Mouse (Mus musculus): Measurements from ENCODE around the gene Rpl7l1. TPM values are rescaled to one million over a fixed set of nuclear protein-coding genes. Genes with fewer than 3 reads are reported as not detected.
"Not testable (repeated sequence)": the region's sequence is repeated elsewhere in the genome, so short reads cannot be mapped to it uniquely, and the experiment has no call there.

Gene Rpl7l1
- polyA plus RNA-seq (2012; rRNA removed): 21.7 and 27.0 TPM in 2 replicates

- DNase-seq (ENCODE audit: low read depth): no peak
These were observed at the start of gene Rpl7l1 for GRCm38 (mm10) chr17:46782341-46783221. Rpl7l1 (minus strand) TSS chr17:46782672.

- no peak for DNase-seq (ENCODE audit: low read depth)
These were observed 47.5 kb upstream of the Rpl7l1 start for GRCm38 (mm10) chr17:46829856-46830535.

DNA sequence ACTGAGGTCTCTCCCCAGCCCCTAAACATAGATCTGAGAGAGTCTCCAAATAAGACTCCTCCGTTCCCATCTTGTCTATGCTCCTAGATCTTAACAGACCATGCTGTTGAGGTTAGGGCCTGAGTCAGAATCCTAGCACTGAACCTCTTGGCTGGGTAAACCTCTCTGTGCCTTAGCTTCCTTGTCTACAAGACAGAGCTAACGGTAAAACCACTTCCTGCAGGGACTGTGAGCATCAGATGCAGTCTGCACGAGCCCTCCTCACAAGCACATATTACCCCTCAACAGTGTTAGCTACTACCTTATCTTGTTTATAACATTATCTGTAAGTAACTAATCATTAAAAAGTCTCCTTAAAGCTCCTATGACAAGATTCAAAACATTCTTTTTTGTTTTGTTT lies 46.5 kb upstream of the Rpl7l1 start:
- no peak for DNase-seq (ENCODE audit: low read depth)

DNA sequence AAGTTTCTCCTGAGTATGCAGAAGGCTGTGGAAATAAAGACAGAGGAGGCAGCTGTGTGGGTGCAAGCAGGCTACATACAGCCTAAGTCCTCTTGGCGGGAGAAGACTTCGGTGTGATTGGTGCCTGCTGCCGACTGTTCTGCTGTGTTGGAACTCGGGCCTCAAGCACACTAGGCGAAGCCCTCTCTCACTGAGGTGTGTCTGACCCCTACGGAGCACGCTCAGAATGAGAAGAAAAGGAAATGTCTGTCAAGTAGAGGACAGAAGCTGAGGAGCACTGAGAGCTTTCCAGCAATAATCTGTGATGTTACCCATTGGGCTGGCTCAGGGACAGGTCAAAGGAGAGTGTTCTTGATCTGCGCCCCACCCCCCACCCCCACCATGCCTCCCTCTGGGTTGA lies 40.6 kb upstream of the Rpl7l1 start:
- DNase-seq (ENCODE audit: low read depth): no peak

GRCm38 (mm10) chr17:46820628-46821027 lies 38.2 kb upstream of the Rpl7l1 start:
- no peak for DNase-seq (ENCODE audit: low read depth)

DNA sequence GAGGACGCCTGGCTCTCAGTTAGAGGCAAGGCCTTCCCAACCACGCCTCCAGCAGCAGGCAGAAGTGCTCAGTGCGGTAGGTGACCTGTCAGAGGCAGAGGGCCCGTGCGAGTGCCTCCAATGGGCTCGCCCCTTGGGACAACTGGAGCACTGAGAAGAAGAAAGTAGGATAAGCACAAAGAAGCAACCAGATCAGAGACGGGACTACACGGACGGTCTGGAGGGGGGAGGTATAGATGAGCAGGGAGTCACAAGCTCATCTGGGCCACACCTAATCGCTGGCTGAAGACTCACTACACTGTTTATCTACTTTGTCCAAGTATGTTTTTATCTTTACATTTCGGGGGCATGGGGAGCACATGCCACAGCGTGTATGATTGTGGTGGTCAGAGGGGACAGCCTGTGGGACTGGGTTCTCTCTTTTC lies 35.3 kb upstream of the Rpl7l1 start:
- no peak for DNase-seq (ENCODE audit: low read depth)

DNA sequence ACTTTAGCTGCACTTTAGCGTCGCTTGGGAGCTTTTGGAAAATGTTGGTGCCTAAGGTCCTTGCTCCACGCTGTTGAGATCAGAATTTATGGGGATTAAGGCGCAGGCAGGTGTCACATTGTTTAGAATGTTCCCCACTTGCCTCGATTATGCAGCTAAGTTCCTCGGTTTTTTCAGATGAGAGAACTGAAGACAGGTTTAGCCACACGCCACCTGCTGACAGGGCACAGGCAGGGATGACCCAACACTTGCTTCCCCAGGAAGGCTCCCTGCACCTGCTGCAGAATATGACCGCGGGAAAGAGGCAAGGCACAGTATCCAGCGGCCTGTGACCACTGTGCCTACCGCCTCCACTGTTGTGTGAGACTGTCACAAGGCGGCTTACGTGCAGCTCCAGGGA lies 33.8 kb upstream of the Rpl7l1 start:
- no peak for DNase-seq (ENCODE audit: low read depth)

GRCm38 (mm10) chr17:46814497-46814896 lies 32.0 kb upstream of the Rpl7l1 start:
- DNase-seq (ENCODE audit: low read depth): no peak

DNA sequence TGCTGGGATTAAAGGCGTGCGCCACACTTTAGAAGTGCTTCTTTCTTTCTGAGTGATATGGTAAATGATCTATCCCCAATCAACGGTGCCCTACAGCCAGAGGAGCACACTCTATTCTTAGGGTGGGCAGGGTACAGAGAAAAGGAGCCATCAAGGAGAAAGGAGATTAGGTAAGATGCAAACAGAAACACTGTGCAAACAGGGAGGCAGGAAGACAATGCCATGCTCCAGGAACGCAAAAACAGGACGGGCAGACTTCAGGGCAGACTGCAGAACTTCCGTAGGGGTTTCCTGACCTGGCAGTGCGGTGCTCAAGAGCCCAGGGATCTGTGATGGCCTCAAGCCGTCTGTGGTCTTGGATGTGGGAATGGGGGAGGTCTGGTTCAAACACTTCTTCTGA lies 31.2 kb upstream of the Rpl7l1 start:
- DNase-seq (ENCODE audit: low read depth): no peak

- no peak for DNase-seq (ENCODE audit: low read depth)
These were observed 30.0 kb upstream of the Rpl7l1 start for GRCm38 (mm10) chr17:46812442-46812841.

GRCm38 (mm10) chr17:46810672-46811071 lies 28.2 kb upstream of the Rpl7l1 start:
- no peak for DNase-seq (ENCODE audit: low read depth)

DNA sequence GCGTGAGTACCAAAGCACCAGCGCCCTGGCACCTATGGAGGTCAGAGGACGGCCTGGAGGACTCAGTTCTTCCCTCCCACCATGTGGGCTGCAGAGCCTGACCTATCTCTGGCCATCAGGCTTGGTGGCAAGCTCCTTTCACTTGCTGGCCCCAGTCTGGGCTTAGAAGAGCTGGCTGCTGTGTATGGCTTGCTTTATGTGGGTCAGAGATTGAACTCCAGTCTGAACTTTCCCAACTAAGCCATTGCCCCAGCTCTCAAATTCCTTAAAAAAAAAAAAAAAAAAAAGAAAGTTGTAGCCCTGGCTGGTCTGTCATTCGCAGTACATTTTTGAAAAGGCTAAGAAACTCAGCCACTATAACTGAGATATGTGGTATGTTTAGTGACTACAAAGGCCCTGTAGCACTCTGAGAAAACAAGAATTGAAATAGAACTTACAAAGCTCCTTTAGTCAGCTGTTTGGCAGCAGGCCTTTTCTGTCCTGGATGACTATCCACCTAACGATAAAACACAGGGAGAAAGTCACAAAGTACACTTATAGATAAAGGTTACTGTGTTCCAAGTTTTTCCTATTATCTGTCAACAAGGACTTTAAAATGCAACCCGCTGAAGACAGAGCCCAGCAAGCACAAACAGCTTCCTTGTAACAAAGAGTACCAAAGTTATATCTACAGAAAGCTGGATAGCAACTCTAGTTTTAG lies 26.8 kb upstream of the Rpl7l1 start:
- no peak for DNase-seq (ENCODE audit: low read depth)

DNA sequence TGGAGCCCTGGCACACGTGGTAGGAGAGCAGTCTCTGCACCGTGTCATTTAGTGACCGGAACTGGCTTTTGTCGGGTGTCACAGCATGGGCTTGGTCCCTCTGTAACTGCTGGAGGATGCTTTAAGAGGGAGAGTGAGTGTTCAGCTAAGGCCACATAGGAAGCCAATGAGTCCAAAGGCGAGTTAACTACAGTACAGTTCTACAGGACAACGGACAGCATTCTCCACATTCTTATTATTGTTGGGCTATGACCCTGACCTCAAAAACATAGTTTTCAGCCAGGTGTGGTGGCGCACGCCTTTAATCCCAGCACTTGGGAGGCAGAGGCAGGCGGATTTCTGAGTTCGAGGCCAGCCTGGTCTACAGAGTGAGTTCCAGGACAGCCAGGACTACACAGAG lies 25.9 kb upstream of the Rpl7l1 start:
- DNase-seq (ENCODE audit: low read depth): no peak

DNA sequence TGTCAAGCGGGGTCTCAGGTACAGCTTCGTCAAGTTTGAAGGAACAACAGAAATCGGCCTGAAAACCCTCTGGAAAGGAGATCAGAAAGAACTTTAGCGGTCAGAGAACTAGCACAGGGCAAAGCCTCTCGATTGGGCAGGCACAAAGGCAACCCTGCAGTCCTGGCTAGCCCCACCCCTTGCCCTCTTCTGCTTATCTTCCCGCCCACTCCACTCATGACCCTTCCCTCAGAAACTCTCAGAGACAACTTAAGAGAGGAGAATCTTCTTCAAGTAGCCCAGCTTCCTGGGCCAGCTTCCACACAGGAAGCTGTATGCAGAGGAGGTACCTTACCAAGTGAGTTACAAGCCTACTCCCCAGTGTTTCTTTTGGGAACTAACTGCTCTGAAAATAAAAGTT lies 19.3 kb upstream of the Rpl7l1 start:
- DNase-seq (ENCODE audit: low read depth): no peak

DNA sequence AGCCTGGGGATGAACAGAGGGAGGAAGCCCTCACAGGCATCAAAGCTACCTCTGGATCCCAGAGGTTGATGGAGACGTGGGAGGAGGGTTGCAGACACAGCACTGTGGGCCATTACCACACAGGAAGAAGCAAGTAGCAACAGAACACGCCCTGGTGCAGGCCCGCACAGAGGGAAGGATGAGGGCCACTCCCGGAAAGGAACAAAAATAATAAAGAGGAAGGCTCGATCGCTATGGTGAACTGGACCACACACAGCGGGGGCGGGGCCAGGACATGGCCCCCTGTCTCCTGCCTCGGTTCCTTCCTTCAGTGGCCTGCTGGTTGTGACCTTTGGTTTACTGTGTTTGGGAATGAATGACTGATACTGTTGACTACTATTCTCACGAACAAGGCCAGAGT lies 17.2 kb upstream of the Rpl7l1 start:
- no peak for DNase-seq (ENCODE audit: low read depth)

- DNase-seq (ENCODE audit: low read depth): no peak
These were observed 14.9 kb upstream of the Rpl7l1 start for GRCm38 (mm10) chr17:46797386-46797785.

DNA sequence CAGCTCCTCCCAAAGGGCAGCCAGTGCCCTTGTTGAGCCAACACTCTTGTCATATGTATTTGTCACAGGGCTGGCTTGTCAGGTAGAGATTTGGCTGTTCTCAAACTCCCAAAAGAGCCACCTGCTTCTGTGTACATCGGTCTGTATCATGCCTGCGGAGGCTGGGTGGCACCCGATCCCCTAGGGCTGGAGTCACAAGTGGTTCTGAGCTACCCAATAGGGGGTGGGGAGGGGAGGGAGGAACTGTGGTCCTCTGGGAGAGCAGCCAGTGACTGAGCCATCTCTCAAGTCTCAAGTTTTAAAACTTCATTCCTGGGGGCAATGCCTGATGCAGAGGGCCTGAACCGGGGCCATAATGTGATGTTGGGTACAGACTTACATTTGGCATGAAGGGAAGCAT lies 14.3 kb upstream of the Rpl7l1 start:
- no peak for DNase-seq (ENCODE audit: low read depth)

- DNase-seq (ENCODE audit: low read depth): no peak
These were observed 10.5 kb upstream of the Rpl7l1 start for GRCm38 (mm10) chr17:46792963-46793362.

- DNase-seq (ENCODE audit: low read depth): not testable (repeated sequence)
These were observed 5.5 kb upstream of the Rpl7l1 start for GRCm38 (mm10) chr17:46787974-46788373.

- DNase-seq (ENCODE audit: low read depth): no peak
These were observed 4.5 kb upstream of the Rpl7l1 start for GRCm38 (mm10) chr17:46786952-46787351.

GRCm38 (mm10) chr17:46783222-46783565 lies 722 bp upstream of the Rpl7l1 start:
- DNase-seq (ENCODE audit: low read depth): no peak

DNA sequence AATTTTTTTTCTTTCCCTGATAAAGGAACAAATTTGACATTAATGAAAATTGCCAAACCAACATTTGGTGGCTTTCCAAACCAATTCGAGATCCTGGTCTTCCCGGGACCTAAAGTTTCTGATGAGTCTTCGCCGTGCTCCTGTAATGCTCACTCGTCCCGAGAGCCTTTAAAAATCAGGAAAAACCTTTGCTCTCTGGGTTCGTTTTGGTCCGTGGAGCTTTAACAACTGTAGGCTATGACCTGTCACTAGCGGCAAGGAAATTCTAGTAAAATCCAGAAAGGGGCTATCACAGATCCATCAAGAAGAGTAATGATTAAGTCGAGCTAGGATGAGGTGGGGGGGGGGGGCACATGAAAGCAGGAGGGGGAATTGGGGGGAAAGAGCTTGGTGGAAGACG lies 596 bp downstream of the Rpl7l1 start:
- DNase-seq (ENCODE audit: low read depth): no peak

GRCm38 (mm10) chr17:46776087-46776486 lies 6.4 kb downstream of the Rpl7l1 start:
- DNase-seq (ENCODE audit: low read depth): no peak

Measured in gonadal fat pad, adult 2 months (tissue).